Mouse (Mus musculus): Measurements from ENCODE around the gene Kcnj15. TPM values are rescaled to one million over a fixed set of nuclear protein-coding genes. Genes with fewer than 3 reads are reported as not detected.

The Kcnj15 gene
- not detected in 2 replicates for polyA plus RNA-seq (2012; ENCODE audit: low replicate concordance)

GRCm38 (mm10) chr16:95257266-95257894 lies at the start of gene Kcnj15:
Gene Kcnj15 (plus strand): TSS chr16:95257558.

Data from leukemia stem cell, adult 10-12 weeks (primary cell).